Mouse (Mus musculus) left cerebral cortex, adult 2 months (tissue): ENCODE data around the gene Tesk1. TPM values are rescaled to one million over a fixed set of nuclear protein-coding genes. Genes with fewer than 3 reads are reported as not detected.

Source experiments
- DNase-seq, 2 experiments: peaks; one replicate each; pipeline ENCODE4 v3.0.0; 2021 to 2022; ENCODE audit warnings: low spot score in 2 of 2, mixed read lengths in 1 of 2; ENCODE audit errors: extremely low spot score in 1 of 2
- H3K27ac ChIP-seq: fragments of 200-600 bp; 2 replicates; pipeline ENCODE4 v1.8.1; 2022
- H3K4me3 ChIP-seq: fragments of 200-600 bp; 2 replicates; pipeline ENCODE4 v1.8.1; 2022
- CTCF ChIP-seq: fragments of 200-600 bp; IDR thresholded peaks from 2 replicates; pipeline ENCODE4 v1.8.1; 2022; ENCODE audit warnings: antibody characterized with exemption, mild to moderate bottlenecking, moderate library complexity
- intact Hi-C: fragments of 180-260 bp; cut with DNase I; formaldehyde crosslinking; loops from one replicate; pipeline ENCODE4 v1.15.1; 2025
- long read RNA-seq, 2 experiments: library from polyadenylated mRNA; stranded (forward); transcript quantifications; one replicate each; pipeline ENCODE4 v2.0.0; 2021; ENCODE audit warnings: borderline mapping rate in 2 of 2
- total RNA-seq, 2 experiments: library from RNA; stranded (reverse); gene quantifications; 2 replicates each; pipeline ENCODE4 v1.2.3; 2021

Gene Tesk1
- 100 to 1,000 TPM; 102 to 103 TPM for total RNA-seq
- long read RNA-seq, experiment 1, transcript Tesk1-201 (10 exons, 3,947 nt): major isoform, 234 of 262 reads
- long read RNA-seq, experiment 1, partial matches to known transcripts: 15 of 262 reads
- long read RNA-seq, experiment 1, other reads (novel, unspliced or antisense): 13 of 262 reads
- long read RNA-seq, experiment 2, transcript Tesk1-201 (10 exons, 3,947 nt): major isoform, 204 of 225 reads
- long read RNA-seq, experiment 2, partial matches to known transcripts: 16 of 225 reads
- long read RNA-seq, experiment 2, other reads (novel, unspliced or antisense): 5 of 225 reads

DNA sequence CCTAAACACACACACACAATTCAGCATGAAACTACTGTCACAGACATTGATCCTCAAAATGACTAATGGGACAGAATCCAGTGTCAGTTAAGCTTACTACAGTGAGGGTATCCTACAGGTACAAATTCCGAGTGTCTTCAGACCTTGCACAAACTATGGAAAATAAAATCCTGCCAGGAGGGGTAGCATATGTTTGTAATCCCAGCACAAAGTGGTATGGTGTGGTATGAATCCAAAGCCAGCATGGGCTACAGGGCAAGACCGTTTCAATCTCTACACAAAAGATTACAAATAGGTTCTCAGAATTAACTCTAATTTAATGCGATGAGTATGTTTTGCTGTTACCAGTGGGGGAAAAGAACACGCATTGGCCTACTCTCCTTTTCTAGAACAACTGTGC, at the start of gene Tesk1:
Gene Tesk1, plus strand, starts transcription at position 301 of the 400 bp plus-strand sequence.
- H3K4me3 ChIP-seq: peak within 1 kb of the TSS; percentile 82
- no peak for TF ChIP-seq CTCF
- no peak for DNase-seq
- intact Hi-C loops: loop anchor here (1.0 to 5.0 kb wide), 6 partner anchors 37 to 271 kb away; partner anchors contain the start of genes Creb3, Gba2, Hint2 and Olfr71
- peak within 1 kb of the TSS; percentile 94 for H3K27ac ChIP-seq

DNA sequence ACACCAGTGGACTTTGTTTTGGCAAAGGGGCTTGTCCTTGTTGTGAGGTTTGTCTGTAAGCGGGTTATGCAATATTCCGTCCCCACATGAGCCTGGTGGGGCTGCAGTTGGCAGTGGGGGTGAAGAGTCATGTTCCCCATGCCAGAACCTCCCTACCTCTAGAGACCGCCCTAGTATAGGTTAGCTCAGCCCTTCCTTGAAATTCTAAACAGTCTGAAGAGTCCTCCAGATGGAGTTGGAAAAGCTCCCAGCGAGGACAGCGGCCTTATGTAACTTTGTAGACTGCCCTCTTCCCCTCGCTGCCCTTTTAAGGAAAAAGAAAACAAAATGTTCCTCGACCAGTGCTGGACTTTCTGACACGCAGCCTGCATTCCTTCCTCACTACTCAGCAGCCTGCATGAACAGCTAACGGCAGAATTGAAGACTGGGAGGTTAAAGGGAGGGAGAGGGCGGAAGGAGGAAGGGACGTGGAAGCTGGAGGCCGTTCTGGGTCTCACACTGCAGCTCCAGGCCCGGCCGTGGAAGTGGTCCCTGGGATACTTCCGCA, 47.3 kb upstream of the Tesk1 start:
- intact Hi-C loops: no loop called here
- no peak for DNase-seq
- no peak for TF ChIP-seq CTCF
- Histone ChIP-seq H3K27ac (peak overlapping the region; percentile 84), H3K4me3 (no peak overlapping the region)

DNA sequence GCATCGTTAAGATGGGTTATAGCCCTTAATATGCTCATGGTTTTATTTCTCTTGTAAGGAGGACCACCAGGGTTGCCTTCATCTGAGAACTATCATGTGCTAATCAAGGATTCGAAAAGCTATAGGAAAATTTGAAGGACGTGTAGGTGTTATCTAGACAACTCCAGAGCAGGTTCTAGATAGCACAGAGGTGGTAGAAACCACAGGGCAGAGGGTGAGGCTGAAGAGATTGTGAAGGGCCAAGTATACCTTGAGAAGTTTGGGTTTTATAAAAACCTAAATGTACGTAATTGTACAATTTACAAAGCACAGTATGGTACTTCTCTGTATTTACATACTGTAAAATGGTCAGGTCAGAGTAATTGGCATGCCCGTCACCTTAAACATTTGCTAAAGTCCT, 46.6 kb upstream of the Tesk1 start:
- intact Hi-C loops: no loop called here
- no peak for DNase-seq
- Histone ChIP-seq H3K27ac (peak overlapping the region; percentile 84), H3K4me3 (no peak overlapping the region)
- no peak for TF ChIP-seq CTCF

DNA sequence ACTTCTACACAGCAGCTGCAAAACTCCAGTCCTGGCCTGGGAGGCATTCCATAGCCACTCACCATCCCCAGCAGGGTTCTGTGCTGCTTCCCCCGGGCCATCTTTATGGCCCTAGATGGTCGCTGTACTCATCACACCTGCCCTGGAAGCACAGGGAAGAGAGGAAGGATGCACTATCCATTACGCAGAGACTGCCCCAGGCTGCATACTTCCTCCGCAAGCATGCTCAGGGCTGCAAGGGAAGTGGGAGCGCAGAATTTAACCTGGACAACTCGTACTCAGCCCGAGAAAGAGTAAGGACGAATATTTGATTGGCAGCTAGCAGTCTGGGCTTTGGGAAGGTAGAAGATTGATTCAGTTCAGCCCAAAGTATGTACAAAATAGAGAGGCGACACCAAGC, 45.9 kb upstream of the Tesk1 start:
- DNase-seq: no peak

DNA sequence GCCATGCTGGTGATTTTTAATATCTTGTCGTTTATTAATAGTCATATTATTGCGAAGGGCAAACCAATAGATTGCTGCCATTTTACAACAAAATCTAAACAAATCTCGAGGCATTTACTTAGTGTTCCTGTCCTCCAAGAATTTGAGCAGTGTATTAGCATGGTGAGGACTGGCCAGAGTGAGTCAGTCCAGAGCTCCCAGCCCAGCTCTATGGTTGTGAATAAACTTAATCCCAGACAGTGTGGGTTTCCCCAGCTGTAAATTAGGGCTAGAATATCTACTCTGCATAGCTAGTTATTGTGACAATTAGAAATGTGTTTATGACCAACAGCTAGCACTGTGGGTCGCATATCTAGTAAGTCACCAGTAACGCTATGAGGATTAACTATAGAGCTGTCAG, 45.4 kb upstream of the Tesk1 start:
- intact Hi-C loops: no loop called here
- DNase-seq: no peak
- no peak overlapping the region for H3K27ac ChIP-seq
- TF ChIP-seq CTCF: no peak
- no peak overlapping the region for H3K4me3 ChIP-seq

More for the DNA sequence above, 45.9 kb upstream of the Tesk1 start:
- Histone ChIP-seq H3K4me3 (no peak overlapping the region), H3K27ac (no peak overlapping the region)
- intact Hi-C loops: no loop called here
- no peak for TF ChIP-seq CTCF

DNA sequence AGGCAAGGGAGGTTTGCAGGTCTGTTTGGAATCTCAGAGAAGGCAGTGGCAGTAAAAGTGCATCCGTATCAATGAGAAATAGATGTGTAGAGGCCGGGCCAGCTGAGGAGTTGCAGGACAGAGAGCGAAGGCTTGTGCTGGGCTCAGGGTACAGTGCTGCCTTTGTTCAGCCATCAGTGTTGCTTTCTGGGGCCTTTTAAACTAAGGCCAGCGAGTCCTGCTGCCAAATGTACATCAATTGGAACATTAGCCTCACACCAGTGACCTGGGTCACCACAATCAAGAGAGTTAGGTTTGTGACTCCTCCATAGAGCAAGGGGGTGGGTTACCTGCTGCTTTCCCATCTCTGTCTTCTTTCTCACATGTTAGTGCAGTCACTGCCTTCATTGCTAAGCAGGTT, 43.7 kb upstream of the Tesk1 start:
- Histone ChIP-seq H3K27ac (peak overlapping the region; percentile 76), H3K4me3 (no peak overlapping the region)
- intact Hi-C loops: loop anchor here (2.0 kb wide), 1 partner anchor 15 kb away; no protein-coding TSS in a partner anchor
- TF ChIP-seq CTCF: no peak
- no peak for DNase-seq

DNA sequence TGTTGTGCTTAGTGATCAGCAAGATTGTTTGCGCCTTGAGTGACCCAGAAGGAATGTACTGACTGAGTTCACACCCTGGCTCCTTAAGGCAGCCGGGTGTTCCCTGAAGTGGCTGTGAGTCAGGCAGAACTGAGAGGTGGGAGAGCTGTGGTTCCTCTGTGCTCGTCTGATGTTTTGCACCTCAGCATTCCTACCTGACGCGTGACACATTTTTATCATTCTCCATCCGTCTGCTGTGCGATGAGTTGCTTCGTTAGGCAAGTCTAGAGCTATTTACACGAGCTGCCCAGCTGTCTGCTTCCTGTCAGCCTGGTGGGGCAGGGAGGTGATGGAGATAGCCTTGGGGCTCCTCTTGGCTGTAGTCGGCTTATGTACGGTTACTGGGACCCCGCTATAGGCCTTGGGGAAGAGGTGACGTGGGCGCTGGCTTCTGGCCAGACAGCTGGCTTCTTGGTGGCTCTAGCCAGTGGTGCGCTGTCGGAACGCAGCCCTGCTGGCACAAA, 42.9 kb upstream of the Tesk1 start:
- intact Hi-C loops: loop anchor here (2.0 kb wide), 1 partner anchor 16 kb away; no protein-coding TSS in a partner anchor
- peak overlapping the region; percentile 76 for H3K27ac ChIP-seq
- no peak; the same call in 1 of the 2 replicates for TF ChIP-seq CTCF
- no peak for DNase-seq
- peak overlapping the region; percentile 16; the same call in 1 of the 2 replicates for H3K4me3 ChIP-seq

DNA sequence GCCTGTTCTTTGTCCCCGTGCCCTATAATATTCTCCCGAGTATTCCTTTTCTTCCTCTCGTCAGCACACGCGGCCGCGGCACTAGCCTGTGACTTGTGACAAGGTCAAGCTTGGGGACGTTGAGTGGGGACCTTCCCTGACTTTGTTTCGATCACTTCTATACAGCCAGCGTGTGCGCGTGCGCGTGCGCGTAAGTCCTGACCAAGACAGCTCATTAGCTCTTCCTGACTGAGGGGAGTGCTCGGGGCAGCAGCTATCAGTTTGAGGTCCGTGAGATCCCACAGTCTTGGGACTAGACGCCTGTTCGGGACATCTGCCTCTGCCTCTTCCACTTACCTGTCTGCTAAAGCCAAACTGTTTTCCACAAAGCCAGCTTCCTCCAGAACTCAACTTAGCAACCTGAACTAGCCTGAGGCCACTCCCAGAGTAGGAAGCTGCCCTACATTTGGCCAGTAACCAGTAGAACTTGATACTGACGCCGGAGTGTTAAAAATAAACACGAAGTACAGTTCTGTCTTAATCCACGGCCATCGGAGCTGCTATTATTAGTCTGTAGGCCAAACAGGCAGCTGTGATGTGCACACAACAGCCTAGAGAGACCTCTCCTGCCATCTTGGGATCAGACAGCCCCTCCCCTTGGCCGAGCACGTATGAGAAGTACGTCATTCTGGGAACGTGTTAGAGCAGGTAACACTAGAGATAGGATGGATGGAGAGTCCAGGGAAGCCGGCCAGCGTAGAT, 42.2 kb upstream of the Tesk1 start:
- peak overlapping the region; percentile 76 for H3K27ac ChIP-seq
- intact Hi-C loops: loop anchor here (2.0 kb wide), 1 partner anchor 17 kb away; no protein-coding TSS in a partner anchor
- no peak for TF ChIP-seq CTCF

DNA sequence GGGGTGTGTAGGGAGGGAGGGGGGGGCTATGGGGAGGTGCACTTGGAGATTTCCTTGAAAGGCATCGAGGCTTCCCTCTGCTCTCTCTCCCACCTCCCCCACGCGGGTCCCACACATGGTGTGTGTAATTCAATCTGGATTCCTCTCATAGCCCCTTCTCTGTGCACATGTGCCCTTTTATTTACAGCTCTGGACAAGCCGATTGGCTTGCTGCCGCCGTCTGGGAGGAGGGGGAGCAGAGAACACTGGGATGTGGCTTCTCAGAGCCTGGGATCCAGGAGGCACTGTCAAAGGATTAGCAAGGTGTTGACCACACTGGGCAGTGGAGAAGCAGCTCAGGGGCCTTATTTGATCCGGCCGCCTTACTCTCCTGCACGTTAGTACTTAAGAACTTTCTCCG, 40.8 kb upstream of the Tesk1 start:
- TF ChIP-seq CTCF: no peak

More for the DNA sequence above, 42.2 kb upstream of the Tesk1 start:
- DNase-seq: no peak
- no peak overlapping the region; the same call in 1 of the 2 replicates for H3K4me3 ChIP-seq

DNA sequence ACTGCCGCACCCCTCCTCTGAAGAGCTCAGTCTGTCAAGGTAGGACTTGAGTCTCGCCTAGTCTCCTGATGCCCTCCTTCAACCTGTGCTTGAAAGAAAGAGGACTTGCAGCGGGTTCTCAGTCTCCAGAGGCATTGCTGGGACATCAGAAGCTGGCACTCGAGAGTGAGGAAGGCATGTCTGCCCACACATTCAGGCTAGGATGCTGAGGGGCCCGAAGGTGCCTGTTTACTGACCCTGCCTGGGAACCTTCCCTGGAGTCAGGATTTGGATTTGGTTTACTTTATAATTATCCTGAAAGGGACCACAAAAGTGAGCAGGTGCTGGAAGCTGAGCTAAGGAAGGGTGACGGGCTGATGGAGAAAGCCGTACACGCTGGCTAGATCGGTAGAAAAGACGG, 40.3 kb upstream of the Tesk1 start:
- no peak for TF ChIP-seq CTCF
- intact Hi-C loops: no loop called here
- Histone ChIP-seq H3K4me3 (no peak overlapping the region), H3K27ac (0 out of 2 replicates have a peak overlapping the region, but pooled peaks have one; percentile 1)
- DNase-seq: no peak

More for the DNA sequence above, 40.8 kb upstream of the Tesk1 start:
- Histone ChIP-seq H3K27ac (0 out of 2 replicates have a peak overlapping the region, but pooled peaks have one; percentile 1), H3K4me3 (no peak overlapping the region)
- intact Hi-C loops: no loop called here
- DNase-seq: no peak

DNA sequence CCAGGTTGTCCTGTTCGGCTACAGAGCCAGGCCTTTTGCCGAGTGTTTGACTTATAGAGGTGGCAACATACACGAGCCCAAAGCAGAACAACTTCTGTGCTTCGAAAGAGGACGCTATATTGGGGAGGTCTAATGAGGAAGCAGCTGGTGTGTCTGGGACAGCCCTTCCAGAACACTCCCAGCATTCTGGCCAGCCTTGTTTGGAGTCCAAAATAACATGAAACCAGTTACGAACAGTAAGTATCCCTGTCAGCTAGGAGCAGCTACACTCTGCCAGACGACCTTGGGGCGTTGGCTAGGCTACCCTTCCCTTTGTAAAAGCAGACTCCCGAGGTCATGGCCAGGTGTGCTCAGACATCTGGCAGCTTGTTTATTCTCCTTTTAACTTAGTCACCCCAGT, 39.5 kb upstream of the Tesk1 start:
- intact Hi-C loops: no loop called here
- TF ChIP-seq CTCF: no peak

More for the DNA sequence above, 39.5 kb upstream of the Tesk1 start:
- no peak for DNase-seq
- Histone ChIP-seq H3K27ac (peak overlapping the region; percentile 0; the same call in 1 of the 2 replicates), H3K4me3 (no peak overlapping the region)
